Mouse (Mus musculus): ENCODE results near the gene Echdc3.

GRCm38 (mm10) chr2:6258026-6258425, 45.2 kb upstream of the Echdc3 start:
- TF ChIP-seq CTCF (IDR thresholded peaks at IDR 0.05; ENCODE audit: low read depth) (no peak), EP300 (IDR thresholded peaks at IDR 0.05; ENCODE audit: low read depth) (no peak)

Data from liver, embryonic 14.5 days (tissue).